Mouse (Mus musculus) c-Kit-negative CD71-positive TER-119-positive erythroid progenitor cells, embryonic 14.5 days (primary cell): ENCODE results near the gene Map4k3.
"Not testable (repeated sequence)": the region's sequence is repeated elsewhere in the genome, so short reads cannot be mapped to it uniquely, and the experiment has no call there.

ENCODE experiments used
- DNase-seq: peaks from one replicate; pipeline ENCODE4 v3.0.0-alpha.2; 2013; ENCODE audit warnings: low read depth, low spot score

The Map4k3 gene

DNA sequence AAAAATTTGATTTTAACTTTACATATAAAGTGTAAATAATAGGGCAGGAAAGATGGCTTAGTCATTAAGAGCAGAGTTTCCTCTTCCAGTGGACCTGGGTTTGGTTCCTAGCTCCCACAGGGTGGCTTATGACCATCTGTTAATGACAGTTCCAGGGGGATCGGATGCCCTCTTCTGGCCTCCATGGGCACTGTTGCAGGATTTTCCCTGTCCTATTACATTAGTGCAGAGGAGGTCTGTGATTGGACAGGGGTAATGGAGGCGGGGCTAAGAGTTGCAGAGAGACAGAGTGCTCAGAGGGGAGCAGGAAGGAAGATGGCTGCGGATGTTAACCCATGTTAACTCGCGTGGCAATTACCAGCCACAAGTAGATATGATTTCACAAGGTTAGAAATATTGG lies 95.4 kb downstream of the Map4k3 start:
- no peak for DNase-seq

DNA sequence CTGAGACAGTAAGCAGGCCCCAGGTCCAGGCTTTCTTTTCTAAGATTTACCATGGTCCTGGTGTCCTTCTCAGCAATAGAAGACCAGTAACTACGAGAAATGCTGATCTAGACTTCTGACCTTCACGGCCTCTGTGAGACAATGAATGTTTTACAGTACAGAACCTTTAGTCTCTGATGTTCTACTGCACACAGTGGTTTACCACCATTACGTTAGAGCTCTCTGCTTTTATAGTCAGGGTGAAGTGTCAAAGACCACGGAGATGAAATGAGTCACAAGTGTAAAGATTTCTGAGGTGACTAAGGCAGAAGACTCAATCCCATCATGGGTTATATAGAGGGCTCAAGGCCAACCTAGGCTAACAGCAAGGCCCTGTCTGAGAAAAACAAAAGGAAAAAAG lies 95.9 kb downstream of the Map4k3 start:
- no peak for DNase-seq

DNA sequence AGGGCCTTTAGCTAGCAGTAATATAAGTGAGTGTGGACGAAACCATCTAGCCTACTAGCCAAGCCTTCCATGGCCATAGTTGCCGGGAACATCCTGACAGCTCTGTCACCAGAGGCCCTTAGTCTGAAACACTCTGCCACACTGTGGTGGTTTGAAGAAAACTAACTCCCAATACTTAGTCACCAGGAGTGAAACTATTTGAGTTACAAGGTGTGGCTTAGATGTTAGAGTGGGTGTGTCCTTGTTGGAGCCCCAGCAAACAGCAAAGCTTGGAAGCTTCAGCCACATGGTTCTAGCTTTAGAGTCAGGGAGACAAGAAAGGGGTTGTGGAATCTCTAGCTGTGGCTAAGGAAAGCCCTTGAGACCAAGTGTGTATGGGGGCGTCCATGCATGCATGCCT lies 97.3 kb downstream of the Map4k3 start:
- DNase-seq = no peak

DNA sequence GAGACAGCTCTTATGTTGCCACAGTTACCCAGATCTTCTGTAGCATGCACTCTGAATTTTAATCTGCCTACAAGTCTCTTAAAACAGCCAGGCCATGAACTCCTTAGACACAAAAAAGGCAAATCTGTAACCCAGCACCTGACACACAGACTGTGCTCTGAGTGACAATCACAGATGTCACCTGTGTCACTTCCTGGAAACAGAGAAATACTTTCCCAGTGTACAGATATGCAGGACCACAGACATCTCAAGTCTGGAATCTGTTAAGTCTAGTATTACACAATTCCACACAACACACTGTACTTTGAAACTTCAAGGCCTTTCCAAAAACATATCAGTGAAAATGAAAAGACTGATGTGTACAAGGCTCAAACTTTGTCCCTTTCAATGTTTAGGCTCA lies 103.3 kb downstream of the Map4k3 start:
- DNase-seq = no peak

DNA sequence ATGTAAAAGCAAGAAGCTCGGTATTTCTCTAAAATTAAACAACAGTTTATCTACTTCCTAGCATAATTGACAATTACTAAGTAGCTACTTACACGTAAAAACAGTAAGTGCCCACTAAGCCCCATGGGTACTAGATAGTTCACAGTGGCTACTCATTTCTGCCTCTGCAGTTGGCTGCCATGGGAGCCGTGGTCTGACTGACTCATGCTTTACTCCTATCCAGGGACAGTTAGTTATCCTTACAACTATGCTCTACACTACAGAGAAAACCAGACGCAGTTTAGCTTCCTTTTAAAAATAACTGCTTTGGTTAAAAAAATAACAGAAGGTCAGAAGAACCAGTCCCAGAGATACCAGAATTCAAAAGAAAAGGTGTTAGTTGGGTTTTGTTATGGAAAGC lies 106.6 kb downstream of the Map4k3 start:
- no peak for DNase-seq

DNA sequence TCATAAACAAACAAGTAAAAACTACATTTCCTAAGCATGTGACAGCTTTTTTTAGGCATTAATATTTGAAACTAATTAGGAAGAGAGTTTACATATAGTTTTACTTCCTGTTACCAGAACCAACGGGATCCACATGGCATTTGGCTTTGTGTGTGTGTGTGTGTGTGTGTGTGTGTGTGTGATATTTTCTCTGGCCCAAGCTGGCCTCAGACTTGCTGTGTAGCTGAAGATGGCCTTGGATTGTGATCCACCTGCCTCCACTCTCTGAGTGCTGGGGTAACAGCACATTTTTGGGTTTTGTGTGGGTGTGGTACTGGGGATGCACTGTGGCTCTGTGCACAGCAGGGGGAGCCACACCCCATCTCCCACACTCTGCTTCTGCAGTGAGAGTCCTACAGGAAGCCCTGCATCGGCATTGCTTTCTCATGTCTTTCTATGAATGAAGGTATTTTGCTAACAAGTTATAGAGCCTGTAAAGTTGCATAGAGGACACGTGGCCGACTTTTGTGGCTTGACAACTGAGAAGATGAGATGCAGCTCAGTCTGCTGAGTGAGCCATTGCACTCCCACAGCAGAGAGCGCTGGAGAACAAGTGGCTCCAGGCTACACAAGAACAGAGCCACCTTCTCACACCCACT lies 107.4 kb downstream of the Map4k3 start:
- DNase-seq = no peak

DNA sequence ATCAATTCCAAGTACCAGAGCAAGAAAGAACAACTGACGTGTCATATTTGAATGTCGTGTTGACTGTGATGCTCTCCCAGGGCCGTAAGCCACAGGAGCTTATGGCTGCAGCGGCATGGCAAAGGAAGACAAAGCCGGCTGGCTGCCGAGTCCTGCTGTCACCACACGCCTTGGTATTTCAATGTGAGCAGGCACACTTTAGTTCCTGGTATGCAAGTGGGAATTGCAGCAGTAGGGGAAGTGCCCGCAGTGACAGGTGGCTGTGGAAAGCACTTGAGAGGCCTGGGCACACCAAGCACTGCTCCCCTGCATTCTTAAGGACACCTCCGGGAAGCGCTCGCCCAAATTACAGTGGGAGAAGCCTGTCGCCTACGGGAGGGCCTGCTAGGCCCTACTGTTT lies 108.7 kb downstream of the Map4k3 start:
- no peak for DNase-seq

DNA sequence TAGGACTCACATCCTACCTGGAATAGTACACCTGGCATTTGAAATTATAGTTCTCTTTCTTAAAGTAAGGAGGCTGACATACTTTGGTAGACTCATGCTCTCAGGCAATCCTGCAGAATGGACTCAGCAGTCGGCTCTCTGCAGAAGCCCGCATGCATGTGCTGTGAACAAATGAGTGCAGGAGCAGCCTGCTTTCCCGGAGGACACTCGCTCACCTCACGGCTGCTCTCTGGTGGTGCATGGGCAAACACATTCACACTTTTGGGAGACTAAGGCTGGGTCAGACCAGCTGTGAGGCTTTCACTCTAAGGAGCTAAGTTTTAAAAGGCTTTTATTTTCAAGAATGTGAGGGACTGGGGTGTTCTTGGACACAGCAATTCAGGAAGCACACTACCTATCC lies 109.4 kb downstream of the Map4k3 start:
- no peak for DNase-seq

DNA sequence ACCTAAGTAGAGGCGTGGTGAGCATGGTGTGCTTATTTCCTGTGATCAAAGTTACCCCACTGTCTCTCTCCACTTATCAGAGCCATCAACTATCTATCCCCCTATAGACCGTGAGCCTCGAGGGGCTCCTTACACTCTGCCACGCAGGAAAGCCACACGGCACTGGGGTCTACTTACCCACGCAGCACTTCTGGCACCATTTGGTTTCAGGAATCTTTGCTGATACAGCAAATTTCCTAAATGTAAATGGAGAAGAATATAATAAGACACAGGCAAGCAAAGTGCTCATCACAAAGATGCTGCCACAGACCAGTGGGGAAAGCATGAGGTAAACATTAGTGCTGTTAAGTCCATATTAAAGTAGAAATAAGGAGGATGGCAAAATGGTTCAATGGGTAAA lies 124.5 kb downstream of the Map4k3 start:
- DNase-seq = no peak

DNA sequence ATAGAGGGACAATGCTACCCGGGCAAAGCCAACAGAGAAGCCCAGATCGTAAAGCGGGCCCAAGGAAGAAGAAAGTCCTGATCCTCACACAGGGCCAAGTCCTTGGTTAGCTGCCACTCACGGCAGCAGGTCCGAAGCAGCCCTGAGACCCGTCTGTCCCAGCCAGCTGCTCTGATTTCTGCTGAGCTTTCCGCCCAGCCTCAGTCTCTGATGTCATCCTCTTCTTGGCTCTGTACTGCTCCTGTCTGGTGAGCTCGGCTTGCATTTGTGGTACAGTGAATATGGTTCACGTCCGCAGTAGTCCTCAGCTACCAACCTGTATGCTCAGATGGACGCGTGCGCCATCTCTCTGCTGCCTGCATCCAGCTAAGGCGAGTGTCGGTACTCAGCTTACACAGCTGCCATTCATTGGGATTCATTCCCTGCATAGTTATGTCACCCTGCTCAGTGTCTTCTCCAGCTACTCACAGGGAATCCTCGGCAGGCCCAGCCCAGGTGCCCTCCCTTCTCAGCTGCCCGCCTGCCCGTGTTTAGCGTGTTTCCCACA lies 125.1 kb downstream of the Map4k3 start:
- DNase-seq = no peak

DNA sequence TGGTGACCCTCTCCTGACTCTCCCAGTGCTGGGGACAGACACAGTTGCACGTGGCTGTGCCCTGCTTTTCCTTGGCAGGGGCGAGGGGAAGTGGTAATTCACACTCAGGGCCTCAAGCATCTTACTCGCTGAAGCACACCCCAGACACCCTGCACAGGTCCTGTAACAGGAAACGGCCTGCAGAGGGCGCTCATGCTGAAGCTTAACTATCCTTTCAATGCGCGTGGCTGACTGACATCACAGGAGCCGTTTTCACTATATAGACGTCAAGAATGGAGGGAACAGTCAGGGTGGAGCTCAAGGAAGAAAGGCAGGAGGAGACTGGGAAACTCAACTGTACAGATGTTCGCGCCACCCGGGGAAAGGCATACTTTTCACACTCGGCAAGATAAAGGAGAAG lies 126.9 kb downstream of the Map4k3 start:
- DNase-seq = no peak

DNA sequence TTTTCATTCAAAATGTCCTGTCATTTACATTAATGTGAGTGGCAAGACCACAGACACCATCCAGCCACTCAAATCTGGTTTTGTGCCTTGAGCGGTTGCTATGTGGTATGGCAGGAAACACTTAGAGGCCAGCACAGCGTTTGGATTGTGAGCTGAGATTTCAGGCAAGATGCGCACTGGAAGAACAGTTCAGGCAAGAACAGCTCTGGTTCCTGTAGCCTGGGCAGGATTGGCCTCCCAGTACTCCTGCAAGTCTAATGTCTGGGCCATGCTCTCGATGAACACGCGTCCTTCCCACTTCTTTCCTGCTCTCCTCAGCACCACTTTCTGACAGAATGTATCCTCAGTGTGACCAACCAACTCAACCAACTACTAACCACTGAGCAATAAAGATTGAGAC lies 145.2 kb downstream of the Map4k3 start:
- DNase-seq = no peak

DNA sequence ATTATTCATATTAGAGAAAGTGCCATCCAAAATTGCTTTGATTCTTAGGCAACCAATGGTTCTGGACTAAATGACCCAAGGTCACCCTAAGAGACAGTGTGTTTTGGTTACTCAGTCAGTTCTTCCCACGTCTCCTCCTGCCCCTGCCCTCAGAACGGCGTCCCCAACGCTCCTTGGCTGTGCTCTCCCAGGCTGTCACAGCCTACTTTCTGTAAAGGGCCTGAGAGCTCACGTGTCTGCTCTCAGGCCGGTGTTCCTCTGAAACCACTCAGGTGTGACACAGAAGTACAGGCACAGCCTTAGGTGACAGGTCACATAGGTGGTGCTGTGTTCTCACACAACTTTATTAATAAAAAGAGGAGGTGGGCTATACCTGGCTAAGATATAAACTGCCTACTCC lies 148.4 kb downstream of the Map4k3 start:
- no peak for DNase-seq

DNA sequence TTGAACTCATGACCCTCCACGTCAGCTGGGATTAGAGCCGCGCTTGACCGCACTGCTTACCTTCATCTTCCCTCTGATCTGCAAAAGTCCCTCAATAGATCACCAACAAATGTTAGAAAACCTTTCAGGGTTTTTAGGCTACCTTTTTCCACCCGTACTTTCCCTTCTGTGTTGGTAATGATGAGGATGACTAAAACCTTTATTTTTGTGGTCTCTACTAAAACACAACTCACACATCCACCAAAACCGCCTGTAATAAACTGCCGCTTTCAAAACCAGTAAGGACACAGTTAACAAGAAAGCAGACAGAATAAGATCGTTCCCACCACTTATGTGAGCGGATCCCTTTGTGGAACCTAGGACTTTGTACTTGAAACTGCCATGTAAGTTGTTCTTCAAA lies 149.2 kb downstream of the Map4k3 start:
- DNase-seq = no peak

DNA sequence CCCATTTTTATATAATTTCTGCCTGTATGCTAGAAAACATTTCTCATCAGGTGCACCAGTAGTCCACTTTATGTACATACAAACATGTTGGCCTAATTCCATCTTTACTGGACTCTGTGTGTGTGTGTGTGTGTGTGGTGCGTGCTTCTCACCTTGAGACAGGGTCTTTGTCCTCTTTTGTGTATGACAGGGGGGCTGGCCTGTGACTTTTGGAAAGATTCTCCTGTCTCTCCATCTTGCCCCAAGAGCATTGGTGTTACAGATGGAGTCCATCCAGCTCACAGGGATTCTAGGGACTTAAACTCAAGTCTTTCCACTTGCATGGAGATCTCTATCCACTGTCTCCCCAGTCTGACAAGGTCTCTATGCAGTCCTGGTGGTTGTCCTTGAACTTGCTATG lies 150.2 kb downstream of the Map4k3 start:
- DNase-seq = no peak

DNA sequence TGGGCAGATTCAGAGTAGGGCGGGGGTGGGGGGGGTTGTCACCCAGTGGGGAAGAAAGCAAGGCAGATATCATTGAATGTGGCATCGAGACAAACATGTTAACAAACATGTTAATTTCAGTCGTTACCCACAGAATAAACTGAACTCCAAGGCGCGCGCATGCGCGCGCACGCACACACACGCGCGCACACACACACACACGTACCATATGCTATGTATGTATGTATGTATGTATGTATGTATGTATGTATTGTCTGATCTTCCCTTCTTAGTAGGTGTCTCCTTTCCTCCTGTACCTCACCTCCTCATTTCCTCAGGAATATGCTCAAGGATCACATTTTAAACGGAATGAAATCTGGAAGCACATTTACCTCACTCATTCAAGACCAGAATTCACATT lies 150.6 kb downstream of the Map4k3 start, which contains the start of gene Cdkl4:
Gene Cdkl4 (minus strand): TSS at position 175 of the 400 bp plus-strand sequence.
- no peak for DNase-seq

DNA sequence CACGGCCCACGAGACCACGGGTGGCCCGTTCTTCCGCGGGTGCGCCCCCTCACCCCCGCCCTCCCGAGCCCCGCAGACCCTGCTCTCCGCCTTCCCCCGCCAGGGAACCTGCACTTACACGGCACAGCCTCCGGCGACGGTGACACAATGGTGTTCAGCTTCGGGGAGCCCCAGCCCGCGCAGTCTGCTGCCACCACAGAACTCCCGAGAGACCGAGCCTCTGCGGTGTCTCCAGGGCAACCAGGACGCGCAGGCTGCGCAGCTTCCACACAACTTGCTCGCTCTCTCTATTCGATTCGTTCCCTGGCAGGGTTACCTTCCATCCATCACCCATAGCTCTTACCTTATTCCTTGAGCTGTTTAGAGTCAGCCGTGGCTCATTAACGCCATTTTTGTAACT lies 151.1 kb downstream of the Map4k3 start:
- DNase-seq = no peak

DNA sequence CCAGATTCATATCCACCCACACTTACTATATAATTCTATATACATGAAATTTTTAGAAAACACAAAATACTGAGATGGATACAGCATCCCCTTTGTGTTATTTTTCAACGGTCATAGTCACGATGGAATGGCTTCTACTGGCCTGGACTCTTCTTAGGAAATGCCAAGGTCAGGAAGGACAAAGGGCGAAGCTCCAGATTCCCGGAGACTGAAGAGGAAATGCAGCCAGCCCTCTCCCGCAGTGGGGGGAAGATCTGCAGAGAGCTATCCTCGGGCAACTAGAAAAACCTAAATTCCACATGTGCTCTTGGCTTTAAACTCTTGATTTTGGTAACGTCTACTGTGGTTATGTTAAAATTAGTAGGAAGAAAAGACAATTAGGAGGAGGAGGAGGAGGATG lies 153.3 kb downstream of the Map4k3 start:
- DNase-seq = no peak

DNA sequence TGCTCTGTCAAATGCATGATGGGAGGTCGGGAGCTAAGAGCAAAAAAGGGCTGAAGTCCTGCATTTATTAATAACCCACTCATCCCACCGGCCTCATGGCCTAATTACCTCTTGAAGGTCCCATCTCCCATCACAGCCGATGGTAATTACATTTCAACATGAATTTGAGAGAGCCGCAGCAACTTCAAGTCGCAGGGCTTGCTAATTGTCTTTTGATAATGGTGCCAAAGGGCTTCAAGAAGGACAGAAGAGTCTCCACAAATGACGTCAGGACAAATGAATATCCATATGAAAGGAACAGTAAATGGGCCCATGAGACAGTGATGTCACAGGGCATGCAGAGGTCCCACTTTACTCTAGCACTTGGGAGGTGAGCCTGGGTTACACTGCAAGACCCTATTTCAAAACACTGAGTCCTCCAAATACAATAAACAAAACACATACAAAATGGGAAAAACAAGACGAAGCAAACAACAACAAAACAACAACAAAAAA lies 153.8 kb downstream of the Map4k3 start:
- no peak for DNase-seq

DNA sequence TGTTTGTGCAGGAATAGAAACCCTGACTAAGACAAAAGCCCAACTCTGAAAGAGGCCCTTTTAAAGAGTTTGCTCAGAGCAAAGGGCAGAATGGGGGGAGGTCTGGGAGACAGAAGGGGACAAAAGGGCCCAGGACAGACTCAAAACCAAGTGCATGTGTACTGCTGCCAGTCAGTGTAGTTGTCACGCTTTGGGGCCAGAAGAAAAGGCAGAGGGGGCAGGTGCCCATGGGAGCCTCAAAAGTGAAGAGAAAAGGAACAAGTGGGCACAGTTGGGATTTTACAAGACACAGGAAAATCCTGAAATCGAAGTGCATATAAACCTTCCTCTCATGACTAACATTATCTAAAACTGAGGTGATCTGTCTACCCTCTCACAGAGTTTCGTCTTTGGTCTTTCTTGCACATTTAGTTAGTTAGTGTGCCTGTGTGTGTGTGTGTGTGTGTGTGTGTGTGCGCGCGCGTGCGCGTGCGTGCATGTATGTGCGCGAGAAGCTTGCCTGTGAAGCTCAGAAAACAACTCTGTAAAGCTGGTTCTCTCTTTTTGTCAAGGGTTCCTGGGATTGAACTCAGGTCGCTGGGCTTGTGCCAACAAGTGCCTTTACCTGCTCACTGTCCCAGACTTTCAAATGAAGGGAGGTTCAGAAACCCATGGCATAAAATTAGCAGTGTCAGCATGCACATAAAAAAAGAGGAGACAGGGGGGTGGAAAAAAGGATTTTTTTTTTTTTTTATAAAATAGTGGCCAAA lies 155.9 kb downstream of the Map4k3 start:
- DNase-seq = no peak

DNA sequence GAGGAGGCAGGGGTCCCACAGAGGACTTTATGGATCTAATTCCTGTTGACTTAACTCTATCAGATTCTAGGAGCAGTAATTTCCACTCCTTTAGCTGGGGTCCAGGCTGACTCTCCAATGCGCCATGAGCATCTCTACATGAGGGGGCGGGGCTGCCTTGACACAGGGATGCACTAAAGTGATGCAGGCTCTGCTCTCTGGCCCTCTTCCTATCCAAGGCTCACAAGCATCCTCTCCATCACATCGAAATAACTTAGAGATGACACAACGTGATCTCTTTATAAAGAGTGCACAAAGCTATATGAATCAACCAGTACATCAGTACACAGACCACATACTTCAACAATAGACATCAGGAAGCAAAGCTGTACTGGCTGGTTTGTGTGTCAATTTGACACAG lies 156.8 kb downstream of the Map4k3 start:
- DNase-seq = no peak

DNA sequence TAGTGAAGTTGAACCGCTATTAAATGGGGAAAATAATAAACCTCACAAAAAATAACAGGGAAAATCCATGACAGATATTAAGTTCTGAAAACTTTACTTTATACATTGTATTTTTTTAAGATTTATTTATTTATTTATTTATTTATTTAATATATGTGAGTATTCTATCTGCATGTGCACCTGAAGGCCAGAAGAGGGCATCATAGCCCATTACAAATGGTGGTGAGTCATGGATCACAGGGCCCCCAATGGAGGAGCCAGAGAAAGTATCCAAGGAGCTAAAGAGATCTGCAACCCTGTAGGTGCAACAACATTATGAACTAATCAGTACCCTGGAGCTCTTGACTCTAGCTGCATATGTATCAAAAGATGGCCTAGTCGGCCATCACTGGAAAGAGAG lies 158.6 kb downstream of the Map4k3 start:
- not testable (repeated sequence) for DNase-seq
